Mouse (Mus musculus): ENCODE measurements at regions not wholly inside any gene's neighbourhood (a gene's known extent, or its start where the extent isn't known, plus 50 kb on each side); places are given as distances from the start of the nearest gene placed in this dataset.

GRCm38 (mm10) chr10:17261192-17261824, 461.7 kb upstream of the Cited2 start:
- no peaks in the 10 kb centered on the region for H3K36me3 ChIP-seq
- H3K27ac ChIP-seq: no peak overlapping the region
- no peak overlapping the region for H3K4me2 ChIP-seq (replicated peaks)
- no peaks in the 10 kb centered on the region for H3K27me3 ChIP-seq
- WGBS: 28% methylated on average over 4 of the region's 4 CpGs
- no peak overlapping the region for H3K4me3 ChIP-seq
- ATAC-seq (ENCODE audit: insufficient number of reproducible peaks, insufficient read depth, low FRiP score, low TSS enrichment): no peak
- peaks cover 4% of the 10 kb centered on the region; the same call in 1 of the 2 replicates for H3K9me3 ChIP-seq
- no peak overlapping the region for H3K9ac ChIP-seq
- H3K4me1 ChIP-seq: peaks cover 7% of the 10 kb centered on the region; the same call in 1 of the 2 replicates

GRCm38 (mm10) chr10:17261825-17262205, 461.2 kb upstream of the Cited2 start:
- H3K36me3 ChIP-seq: no peaks in the 10 kb centered on the region
- no peak for ATAC-seq (ENCODE audit: insufficient number of reproducible peaks, insufficient read depth, low FRiP score, low TSS enrichment)
- no peak overlapping the region for H3K9ac ChIP-seq
- H3K4me2 ChIP-seq (replicated peaks): no peak overlapping the region
- H3K9me3 ChIP-seq: peaks cover 4% of the 10 kb centered on the region; the same call in 1 of the 2 replicates
- H3K27ac ChIP-seq: no peak overlapping the region
- 0 out of 2 replicates have a peak, but pooled peaks cover 7% of the 10 kb centered on the region for H3K4me1 ChIP-seq
- H3K27me3 ChIP-seq: no peaks in the 10 kb centered on the region
- no peak overlapping the region for H3K4me3 ChIP-seq
- WGBS: 35% methylated on average over 3 of the region's 3 CpGs

- H3K9ac ChIP-seq: no peak overlapping the region
- 69% methylated on average over 5 of the region's 5 CpGs for WGBS
- no peak overlapping the region for H3K4me3 ChIP-seq
- H3K27me3 ChIP-seq: no peaks in the 10 kb centered on the region
- no peak overlapping the region for H3K4me2 ChIP-seq (replicated peaks)
- no peak for ATAC-seq (ENCODE audit: insufficient number of reproducible peaks, insufficient read depth, low FRiP score, low TSS enrichment)
- H3K36me3 ChIP-seq: no peaks in the 10 kb centered on the region
- H3K27ac ChIP-seq: no peak overlapping the region
- H3K4me1 ChIP-seq: no peaks in the 10 kb centered on the region
- H3K9me3 ChIP-seq: no peaks in the 10 kb centered on the region
Measured at GRCm38 (mm10) chr10:17272646-17273045, 450.4 kb upstream of the Cited2 start.

GRCm38 (mm10) chr10:17273855-17274254, 449.2 kb upstream of the Cited2 start:
- no peak overlapping the region for H3K27ac ChIP-seq
- H3K36me3 ChIP-seq: no peaks in the 10 kb centered on the region
- no peak overlapping the region for H3K9ac ChIP-seq
- H3K27me3 ChIP-seq: no peaks in the 10 kb centered on the region
- no peak for ATAC-seq (ENCODE audit: insufficient number of reproducible peaks, insufficient read depth, low FRiP score, low TSS enrichment)
- no peak overlapping the region for H3K4me2 ChIP-seq (replicated peaks)
- WGBS: 77% methylated on average over 3 of the region's 3 CpGs
- no peaks in the 10 kb centered on the region for H3K9me3 ChIP-seq
- no peaks in the 10 kb centered on the region for H3K4me1 ChIP-seq
- H3K4me3 ChIP-seq: no peak overlapping the region

- Histone ChIP-seq H3K9ac (no peak overlapping the region), H3K27me3 (no peaks in the 10 kb centered on the region), H3K4me2 (replicated peaks) (no peak overlapping the region), H3K27ac (no peak overlapping the region), H3K9me3 (no peaks in the 10 kb centered on the region), H3K4me1 (no peaks in the 10 kb centered on the region), H3K36me3 (no peaks in the 10 kb centered on the region), H3K4me3 (no peak overlapping the region)
- ATAC-seq (ENCODE audit: insufficient number of reproducible peaks, insufficient read depth, low FRiP score, low TSS enrichment): no peak
- 66% methylated on average over 1 of the region's 1 CpGs for WGBS
Measured at GRCm38 (mm10) chr10:17275214-17275613, 447.8 kb upstream of the Cited2 start.

GRCm38 (mm10) chr10:17277911-17278310, 445.1 kb upstream of the Cited2 start:
- no peaks in the 10 kb centered on the region for H3K4me1 ChIP-seq
- no peaks in the 10 kb centered on the region for H3K9me3 ChIP-seq
- no peak for ATAC-seq (ENCODE audit: insufficient number of reproducible peaks, insufficient read depth, low FRiP score, low TSS enrichment)

GRCm38 (mm10) chr10:17284858-17285257, 438.2 kb upstream of the Cited2 start:
- Histone ChIP-seq H3K9ac (no peak overlapping the region), H3K9me3 (no peaks in the 10 kb centered on the region), H3K4me1 (no peaks in the 10 kb centered on the region), H3K27me3 (no peaks in the 10 kb centered on the region), H3K4me3 (no peak overlapping the region), H3K4me2 (replicated peaks) (no peak overlapping the region), H3K36me3 (no peaks in the 10 kb centered on the region), H3K27ac (no peak overlapping the region)
- WGBS: 86% methylated on average over 5 of the region's 5 CpGs
- ATAC-seq (ENCODE audit: insufficient number of reproducible peaks, insufficient read depth, low FRiP score, low TSS enrichment): no peak

More at GRCm38 (mm10) chr10:17277911-17278310, 445.1 kb upstream of the Cited2 start:
- Histone ChIP-seq H3K9ac (no peak overlapping the region), H3K27ac (no peak overlapping the region), H3K36me3 (no peaks in the 10 kb centered on the region), H3K4me3 (no peak overlapping the region), H3K27me3 (no peaks in the 10 kb centered on the region), H3K4me2 (replicated peaks) (no peak overlapping the region)

- H3K4me1 ChIP-seq: no peaks in the 10 kb centered on the region
- no peak overlapping the region for H3K4me3 ChIP-seq
- no peaks in the 10 kb centered on the region for H3K36me3 ChIP-seq
- no peak for ATAC-seq (ENCODE audit: insufficient number of reproducible peaks, insufficient read depth, low FRiP score, low TSS enrichment)
- no peak overlapping the region for H3K4me2 ChIP-seq (replicated peaks)
- H3K9me3 ChIP-seq: no peaks in the 10 kb centered on the region
- no peak overlapping the region for H3K9ac ChIP-seq
- 74% methylated on average over 2 of the region's 2 CpGs for WGBS
- no peaks in the 10 kb centered on the region for H3K27me3 ChIP-seq
- no peak overlapping the region for H3K27ac ChIP-seq
Measured at GRCm38 (mm10) chr10:17287141-17287540, 435.9 kb upstream of the Cited2 start.

- no peak for ATAC-seq (ENCODE audit: insufficient number of reproducible peaks, insufficient read depth, low FRiP score, low TSS enrichment)
- Histone ChIP-seq H3K36me3 (no peaks in the 10 kb centered on the region), H3K27me3 (no peaks in the 10 kb centered on the region), H3K4me1 (no peaks in the 10 kb centered on the region), H3K4me3 (no peak overlapping the region), H3K4me2 (replicated peaks) (no peak overlapping the region), H3K9me3 (no peaks in the 10 kb centered on the region), H3K9ac (no peak overlapping the region), H3K27ac (no peak overlapping the region)
- 26% methylated on average over 2 of the region's 2 CpGs for WGBS
Measured at GRCm38 (mm10) chr10:17288231-17288630, 434.8 kb upstream of the Cited2 start.

- H3K27me3 ChIP-seq: no peaks in the 10 kb centered on the region
- no peak for ATAC-seq (ENCODE audit: insufficient number of reproducible peaks, insufficient read depth, low FRiP score, low TSS enrichment)
- no peak overlapping the region for H3K27ac ChIP-seq
- H3K9ac ChIP-seq: no peak overlapping the region
- no peaks in the 10 kb centered on the region for H3K36me3 ChIP-seq
- no peaks in the 10 kb centered on the region for H3K4me1 ChIP-seq
- WGBS: 80% methylated on average over 6 of the region's 6 CpGs
- H3K4me2 ChIP-seq (replicated peaks): no peak overlapping the region
- no peak overlapping the region for H3K4me3 ChIP-seq
- H3K9me3 ChIP-seq: no peaks in the 10 kb centered on the region
Measured at GRCm38 (mm10) chr10:17292331-17292730, 430.7 kb upstream of the Cited2 start.

- Histone ChIP-seq H3K4me2 (replicated peaks) (no peak overlapping the region), H3K9me3 (no peaks in the 10 kb centered on the region), H3K27ac (no peak overlapping the region), H3K4me1 (no peaks in the 10 kb centered on the region), H3K36me3 (no peaks in the 10 kb centered on the region), H3K27me3 (no peaks in the 10 kb centered on the region), H3K4me3 (no peak overlapping the region), H3K9ac (no peak overlapping the region)
- no peak for ATAC-seq (ENCODE audit: insufficient number of reproducible peaks, insufficient read depth, low FRiP score, low TSS enrichment)
- 92% methylated on average over 3 of the region's 3 CpGs for WGBS
Measured at GRCm38 (mm10) chr10:17294440-17294839, 428.6 kb upstream of the Cited2 start.

- no peaks in the 10 kb centered on the region for H3K36me3 ChIP-seq
- no peaks in the 10 kb centered on the region for H3K9me3 ChIP-seq
- no peak overlapping the region for H3K27ac ChIP-seq
- no peaks in the 10 kb centered on the region for H3K27me3 ChIP-seq
- no peak overlapping the region for H3K4me3 ChIP-seq
- no peak overlapping the region for H3K9ac ChIP-seq
- no peaks in the 10 kb centered on the region for H3K4me1 ChIP-seq
- ATAC-seq (ENCODE audit: insufficient number of reproducible peaks, insufficient read depth, low FRiP score, low TSS enrichment): no peak
- no peak overlapping the region for H3K4me2 ChIP-seq (replicated peaks)
- WGBS: 80% methylated on average over 3 of the region's 3 CpGs
Measured at GRCm38 (mm10) chr10:17295157-17295556, 427.9 kb upstream of the Cited2 start.
